Mouse (Mus musculus) C2C12 (cell line): Measurements from ENCODE around the gene Tlcd1.

Experiments
- CEBPB ChIP-seq: IDR thresholded peaks from one replicate; pipeline ENCODE4 v1.6.1; 2011; ENCODE audit warnings: low read depth, mild to moderate bottlenecking, control low read depth, moderate library complexity
- CTCF ChIP-seq: IDR thresholded peaks from one replicate; pipeline ENCODE4 v1.5.1; 2011; ENCODE audit not compliant: control insufficient read depth, insufficient read depth, insufficient read length
- MAX ChIP-seq: IDR thresholded peaks from one replicate; pipeline ENCODE4 v1.6.1; 2011; ENCODE audit warnings: mild to moderate bottlenecking, control low read depth

DNA sequence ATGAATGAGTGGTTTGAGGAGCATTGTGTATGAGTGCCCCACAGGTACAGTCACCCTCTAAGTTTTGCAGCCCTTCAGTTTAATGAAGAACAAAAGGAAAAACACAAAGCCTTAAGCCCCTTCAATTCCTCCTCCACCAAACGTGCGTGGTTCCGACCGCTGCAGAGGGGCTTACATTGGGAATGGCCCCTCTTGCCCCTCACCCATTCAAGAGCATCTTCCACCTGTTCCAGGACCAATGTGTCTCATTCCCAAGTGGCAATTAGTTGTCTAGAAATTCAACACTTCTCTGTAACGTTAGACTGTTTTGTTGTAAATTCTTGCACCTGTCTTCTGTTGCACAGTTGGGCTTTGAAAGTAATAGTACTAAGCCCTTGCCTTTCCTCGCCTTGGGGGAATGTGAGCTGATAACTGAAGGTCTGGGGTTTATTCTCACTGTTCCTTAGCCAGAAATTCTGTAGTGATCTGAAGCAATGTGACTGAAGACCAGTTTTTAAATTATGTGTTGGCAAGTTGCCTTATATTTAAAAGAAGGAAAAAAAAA lies 20.3 kb upstream of the Tlcd1 start:
- TF ChIP-seq CTCF (no peak), CEBPB (no peak), MAX (no peak)
